Mouse (Mus musculus) lung, adult 2 months (tissue): ENCODE measurements around the gene Rdh16f1. TPM values are rescaled to one million over a fixed set of nuclear protein-coding genes. Genes with fewer than 3 reads are reported as not detected.
"Not testable (repeated sequence)": the region's sequence is repeated elsewhere in the genome, so short reads cannot be mapped to it uniquely, and the experiment has no call there.

Experiments used
- DNase-seq: peaks from one replicate; pipeline ENCODE4 v3.0.0; 2022
- H3K4me1 ChIP-seq: fragments of 200-500 bp; 2 replicates; pipeline ENCODE4 v1.6.1; 2011; ENCODE audit warnings: low read length; ENCODE audit not compliant: control insufficient read depth, insufficient read depth
- H3K4me3 ChIP-seq: fragments of 200-500 bp; replicated peaks from 2 replicates; pipeline ENCODE3; 2011; ENCODE audit warnings: low read depth, mild to moderate bottlenecking, control low read depth, low read length; ENCODE audit errors: extremely low read depth
- CTCF ChIP-seq: fragments of 200-500 bp; IDR thresholded peaks from 2 replicates; pipeline ENCODE4 v1.5.1; 2011; ENCODE audit warnings: mild to moderate bottlenecking, low read length, control low read depth; ENCODE audit not compliant: insufficient read depth
- POLR2A ChIP-seq: fragments of 200-500 bp; IDR thresholded peaks from 2 replicates; pipeline ENCODE4 v1.6.1; 2011; ENCODE audit warnings: low read depth, mild to moderate bottlenecking, control low read depth, low read length, borderline replicate concordance; ENCODE audit errors: extremely low read depth
- WGBS: fragments of 180-500 bp; shearing (Covaris S2); methylation state at CpG from one replicate; pipeline ENCODE4 v1.1.7; 2018; 5-methylcytosine and 5-hydroxymethylcytosine counted together
- polyA plus RNA-seq: library from polyadenylated mRNA; depleted of rRNA; stranded (reverse); fragments of >200 nt; gene quantifications from 2 replicates; pipeline ENCODE4 v1.2.3, GENCODE M21; 2012

The Rdh16f1 gene
- polyA plus RNA-seq, 1 experiment, result 0.14 TPM

GRCm38 (mm10) chr10:127748847-127749612, 10.6 kb upstream of the Rdh16f1 start:
- TF ChIP-seq POLR2A (no peak; the same call in 1 of the 2 replicates), CTCF (no peak)
- Histone ChIP-seq H3K4me3 (peak overlapping the region; percentile 21), H3K4me1 (no peaks in the 10 kb centered on the region)
- 15% methylated on average over 8 of the region's 8 CpGs for WGBS
- peak; percentile 30 for DNase-seq

GRCm38 (mm10) chr10:127750136-127750777, 9.3 kb upstream of the Rdh16f1 start:
- Histone ChIP-seq H3K4me1 (peaks cover 10% of the 10 kb centered on the region), H3K4me3 (peak overlapping the region; percentile 58)
- WGBS, result 45% methylated on average over 24 of the region's 24 CpGs
- no peak for DNase-seq
- TF ChIP-seq POLR2A (no peak), CTCF (no peak)

- WGBS, result 34% methylated on average over 8 of the region's 8 CpGs
- DNase-seq, result no peak
- peaks cover 19% of the 10 kb centered on the region for H3K4me1 ChIP-seq
- H3K4me3 ChIP-seq, result peak within 1 kb of the TSS; percentile 65
- TF ChIP-seq POLR2A (peak; percentile 73; the same call in 1 of the 2 replicates), CTCF (no peak)
Measured at GRCm38 (mm10) chr10:127751548-127751947, 8.0 kb upstream of the Rdh16f1 start, which contains the start of gene Gpr182. Gene Gpr182 (minus strand): TSS chr10:127751732.

- WGBS, result 42% methylated on average over 6 of the region's 6 CpGs
- H3K4me3 ChIP-seq, result no peak overlapping the region
- DNase-seq, result no peak
- H3K4me1 ChIP-seq, result peaks cover 19% of the 10 kb centered on the region
- TF ChIP-seq POLR2A, result no peak
- TF ChIP-seq CTCF, result no peak
Measured at GRCm38 (mm10) chr10:127754566-127755166, 4.9 kb upstream of the Rdh16f1 start.

GRCm38 (mm10) chr10:127755246-127755645, 4.3 kb upstream of the Rdh16f1 start:
- Histone ChIP-seq H3K4me3 (no peak overlapping the region), H3K4me1 (peaks cover 19% of the 10 kb centered on the region)
- DNase-seq, result no peak
- WGBS, result 30% methylated on average over 3 of the region's 3 CpGs
- TF ChIP-seq CTCF, result no peak
- no peak for TF ChIP-seq POLR2A

- peaks cover 19% of the 10 kb centered on the region for H3K4me1 ChIP-seq
- WGBS, result 18% methylated on average over 18 of the region's 18 CpGs
- no peak for TF ChIP-seq POLR2A
- TF ChIP-seq CTCF, result no peak
- H3K4me3 ChIP-seq, result peak overlapping the region; percentile 50
- peak; percentile 38 for DNase-seq
Measured at GRCm38 (mm10) chr10:127755770-127756468, 3.7 kb upstream of the Rdh16f1 start.

- 87% methylated on average over 10 of the region's 10 CpGs for WGBS
- H3K4me1 ChIP-seq, DNase-seq: not testable (repeated sequence)
Measured at GRCm38 (mm10) chr10:127762926-127763325, 3.3 kb downstream of the Rdh16f1 start.

GRCm38 (mm10) chr10:127763914-127764680, 4.5 kb downstream of the Rdh16f1 start:
- WGBS, result 61% methylated on average over 12 of the region's 12 CpGs

More at GRCm38 (mm10) chr10:127762926-127763325, 3.3 kb downstream of the Rdh16f1 start:
- H3K4me3 ChIP-seq, result not testable (repeated sequence)

More at GRCm38 (mm10) chr10:127763914-127764680, 4.5 kb downstream of the Rdh16f1 start:
- no peak for TF ChIP-seq CTCF
- no peak for TF ChIP-seq POLR2A
- Histone ChIP-seq H3K4me1 (no peaks in the 10 kb centered on the region), H3K4me3 (no peak overlapping the region)
- no peak for DNase-seq
